Mouse (Mus musculus) left cerebral cortex, adult 9 months (tissue): Measurements from ENCODE around the gene Mrps18c.

Source experiments
- DNase-seq, 2 experiments: peaks; one replicate each; pipeline ENCODE4 v3.0.0; 2022; ENCODE audit warnings: low spot score in 2 of 2

The Mrps18c gene

GRCm38 (mm10) chr5:100798165-100798860 lies at the start of gene Mrps18c, which contains the start of gene Helq:
Gene Mrps18c (plus strand): TSS chr5:100798627.
Gene Helq (minus strand): TSS chr5:100798598.
- peak; percentile 84 to 94 for DNase-seq

GRCm38 (mm10) chr5:100750617-100751255 lies 47.7 kb upstream of the Mrps18c start:
- no peak for DNase-seq

- no peak for DNase-seq
Measured at GRCm38 (mm10) chr5:100751655-100752054, 46.8 kb upstream of the Mrps18c start.

- DNase-seq = no peak
Measured at GRCm38 (mm10) chr5:100753407-100753806, 45.0 kb upstream of the Mrps18c start.

GRCm38 (mm10) chr5:100758121-100758520 lies 40.3 kb upstream of the Mrps18c start:
- DNase-seq = no peak

- no peak for DNase-seq
Measured at GRCm38 (mm10) chr5:100760049-100760663, 38.3 kb upstream of the Mrps18c start.

GRCm38 (mm10) chr5:100761736-100762135 lies 36.7 kb upstream of the Mrps18c start:
- no peak for DNase-seq

- DNase-seq = peak in 1 of 2 experiments; percentile 9
Measured at GRCm38 (mm10) chr5:100766026-100766425, 32.4 kb upstream of the Mrps18c start.

GRCm38 (mm10) chr5:100771575-100771974 lies 26.9 kb upstream of the Mrps18c start:
- DNase-seq = no peak

- no peak for DNase-seq
Measured at GRCm38 (mm10) chr5:100775778-100776404, 22.5 kb upstream of the Mrps18c start.

- no peak for DNase-seq
Measured at GRCm38 (mm10) chr5:100776900-100777299, 21.5 kb upstream of the Mrps18c start.

- no peak for DNase-seq
Measured at GRCm38 (mm10) chr5:100779002-100779401, 19.4 kb upstream of the Mrps18c start.

GRCm38 (mm10) chr5:100787527-100787926 lies 10.9 kb upstream of the Mrps18c start:
- DNase-seq = no peak

GRCm38 (mm10) chr5:100792261-100792660 lies 6.2 kb upstream of the Mrps18c start:
- no peak for DNase-seq

- no peak for DNase-seq
Measured at GRCm38 (mm10) chr5:100794084-100794483, 4.3 kb upstream of the Mrps18c start.

GRCm38 (mm10) chr5:100818341-100818740 lies 19.9 kb downstream of the Mrps18c start:
- no peak for DNase-seq

- DNase-seq = no peak
Measured at GRCm38 (mm10) chr5:100819568-100820480, 21.4 kb downstream of the Mrps18c start.

GRCm38 (mm10) chr5:100820483-100821184 lies 22.2 kb downstream of the Mrps18c start, which contains the start of gene Abraxas1:
Gene Abraxas1 (minus strand): TSS chr5:100820965.
- DNase-seq = peak; percentile 44 to 82

GRCm38 (mm10) chr5:100821375-100821774 lies 22.9 kb downstream of the Mrps18c start:
- no peak for DNase-seq

- no peak for DNase-seq
Measured at GRCm38 (mm10) chr5:100822826-100823225, 24.4 kb downstream of the Mrps18c start.

GRCm38 (mm10) chr5:100825975-100826374 lies 27.5 kb downstream of the Mrps18c start:
- no peak for DNase-seq
